Mouse (Mus musculus): ENCODE data around the gene Txnrd2.

GRCm38 (mm10) chr16:18385411-18385810 lies 40.8 kb upstream of the Txnrd2 start:
- TF ChIP-seq CTCF (IDR thresholded peaks at IDR 0.05; ENCODE audit: low read depth) (no peak), EP300 (IDR thresholded peaks at IDR 0.05; ENCODE audit: low read depth) (no peak)
